Comparison of ENCODE assay signal across 8 mouse cellular contexts in genomic region chr7:142037553-142038170, GRCm38 (mm10). TPM values are rescaled to one million over a fixed set of nuclear protein-coding genes. Genes with fewer than 3 reads are reported as not detected.
DNase-seq lines count a peak whose midpoint lies in the region; ATAC-seq and TF ChIP-seq lines count a peak whose summit lies in the region.

No protein-coding gene starts in this region.

- H3K4me1 ChIP-seq in bone marrow, adult 2 months (ENCODE audit: control insufficient read depth, insufficient read depth, low read length): peaks cover 5% of the 10 kb centered on the region
- H3K4me1 ChIP-seq in limb, embryonic 14.5 days (ENCODE audit: control insufficient read depth, insufficient read depth, low read length): peaks cover 7% of the 10 kb centered on the region; the same call in 1 of the 2 replicates

- 80% methylated on average over 4 of the region's 4 CpGs for WGBS in bone marrow, adult 2 months
- 69% methylated on average over 4 of the region's 4 CpGs for WGBS in limb, embryonic 14.5 days

- no peak overlapping the region for H3K27ac ChIP-seq in bone marrow, adult 2 months (ENCODE audit: control insufficient read depth, insufficient read depth, low read depth, low read length, poor library complexity)
- no peak overlapping the region for H3K27ac ChIP-seq in limb, embryonic 14.5 days (replicated peaks; ENCODE audit: low read depth, low read length)

- no peak overlapping the region for H3K9ac ChIP-seq in limb, embryonic 14.5 days (ENCODE audit: low read depth, low read length, severe bottlenecking)

- TF ChIP-seq CTCF in bone marrow, adult 2 months (IDR thresholded peaks at IDR 0.05; ENCODE audit: control insufficient read depth, insufficient read depth, low read length): peak; percentile 77

- H3K36me3 ChIP-seq in limb, embryonic 14.5 days (ENCODE audit: control insufficient read depth, insufficient read depth, low read length): no peaks in the 10 kb centered on the region

- ATAC-seq in frontal cortex, adult (ENCODE audit: low TSS enrichment): peak; percentile 84
- peak; percentile 81 for ATAC-seq in erythroblast, adult 5-6 weeks (replicated peaks; ENCODE audit: low FRiP score, poor library complexity, severe bottlenecking)
- peak; percentile 55; the same call in 1 of the 2 replicates for ATAC-seq in limb, embryonic 14.5 days (ENCODE audit: low FRiP score, low read depth)

- DNase-seq in frontal cortex, postnatal 14 days (ENCODE audit: low spot score in 2 of 2): no peak
- peak; percentile 49 for DNase-seq in kidney, adult 11 months
- no peak for DNase-seq in limb, embryonic 14.5 days (ENCODE audit: low spot score)
- DNase-seq in naive thymus-derived CD4-positive, alpha-beta T cell, adult 2 months (ENCODE audit: low read depth): peak; percentile 71
- peak; percentile 69 for DNase-seq in thymus, postnatal 14 days

- H3K4me3 ChIP-seq in bone marrow, adult 2 months (replicated peaks; ENCODE audit: control insufficient read depth, low read depth, low read length): no peak overlapping the region
- no peak overlapping the region for H3K4me3 ChIP-seq in limb, embryonic 14.5 days (replicated peaks; ENCODE audit: low read length)

- H3K4me2 ChIP-seq in limb, embryonic 14.5 days (replicated peaks; ENCODE audit: low read depth, low read length, severe bottlenecking): no peak overlapping the region

- H3K27me3 ChIP-seq in limb, embryonic 14.5 days (ENCODE audit: control insufficient read depth, insufficient read depth, low read length): no peaks in the 10 kb centered on the region

- H3K9me3 ChIP-seq in limb, embryonic 14.5 days (ENCODE audit: control insufficient read depth, low read length): no peaks in the 10 kb centered on the region

- no peak for TF ChIP-seq POLR2A in bone marrow, adult 2 months (IDR thresholded peaks at IDR 0.05; ENCODE audit: borderline replicate concordance, control insufficient read depth, low read depth, low read length)
- TF ChIP-seq POLR2A in limb, embryonic 14.5 days (IDR thresholded peaks at IDR 0.05; ENCODE audit: borderline replicate concordance, extremely low read depth, insufficient read depth, insufficient read length): no peak

RNA-seq across cellular contexts. Expression of gene Mob2, which starts 23.2 kb away (rescaled TPM):
- polyA plus RNA-seq in bone marrow, adult 2 months (2011; ENCODE audit: insufficient read depth, insufficient read length, low replicate concordance, missing spikeins): 28.2 and 34.3 TPM in 2 replicates
- 67.1 and 69.6 TPM in 2 replicates for total RNA-seq in erythroblast, adult 5-6 weeks (2015; ENCODE audit: low replicate concordance)
- total RNA-seq in erythroblast, adult 5-6 weeks (2017; ENCODE audit: low replicate concordance): 75.1 and 76.9 TPM in 2 replicates
- polyA plus RNA-seq in limb, embryonic 14.5 days (2012; rRNA removed): 55.2 and 56.2 TPM in 2 replicates
- polyA plus RNA-seq in limb, embryonic 14.5 days (2014; fragmentation: Nextera tagmentation; extraction: Ambion mirVana): 73.6 and 76.9 TPM in 2 replicates

RNA-seq across cellular contexts. Expression of gene Dusp8, which starts 58.0 kb away (rescaled TPM):
- polyA plus RNA-seq in bone marrow, adult 2 months (2011; ENCODE audit: insufficient read depth, insufficient read length, low replicate concordance, missing spikeins): 4.9 and 7.5 TPM in 2 replicates
- 13.3 and 22.2 TPM in 2 replicates for total RNA-seq in erythroblast, adult 5-6 weeks (2015; ENCODE audit: low replicate concordance)
- total RNA-seq in erythroblast, adult 5-6 weeks (2017; ENCODE audit: low replicate concordance): 14.7 and 15.9 TPM in 2 replicates
- polyA plus RNA-seq in limb, embryonic 14.5 days (2012; rRNA removed): 4.1 and 5.4 TPM in 2 replicates
- 3.5 TPM in 2 replicates for polyA plus RNA-seq in limb, embryonic 14.5 days (2014; fragmentation: Nextera tagmentation; extraction: Ambion mirVana)

Comparison
In these comparisons a context has a peak if more than half of its experiments do, and no peak if none do; other contexts are left out.
1. DNase-seq: peak in kidney, adult 11 months (single experiment), naive thymus-derived CD4-positive, alpha-beta T cell, adult 2 months (single experiment) and thymus, postnatal 14 days (single experiment); none in frontal cortex, postnatal 14 days (0 of 2) and limb, embryonic 14.5 days (single experiment).
2. Peak in every context shown above with its lines, with median percentiles within 50 percentile points of each other: ATAC-seq.